Mouse (Mus musculus): ENCODE measurements around the gene Ankrd44. TPM values are rescaled to one million over a fixed set of nuclear protein-coding genes. Genes with fewer than 3 reads are reported as not detected.

Ankrd44 gene
- total RNA-seq, 2 experiments from 2014 or later: 20.6 to 22.8 TPM

DNA sequence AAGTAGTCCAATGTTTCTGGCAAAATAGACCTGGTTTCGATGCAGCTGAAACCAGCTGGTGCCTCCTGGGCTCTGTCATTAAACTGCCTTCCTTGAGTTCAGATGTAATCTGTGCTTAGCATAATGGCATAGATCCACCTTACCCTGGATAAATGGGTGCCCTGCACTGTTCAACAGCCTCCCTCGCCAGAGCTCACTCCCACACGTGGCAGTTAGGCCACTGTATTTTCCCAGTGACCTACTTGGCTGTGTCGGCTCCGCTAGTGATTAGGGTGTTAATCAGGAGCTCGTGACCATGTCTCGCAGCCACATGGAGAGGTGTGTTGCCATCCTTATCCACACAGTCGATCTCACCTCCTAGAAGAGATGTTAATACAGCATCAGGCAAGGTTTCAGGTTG lies 183.1 kb downstream of the Ankrd44 start:
- DNase-seq (ENCODE audit: low spot score in 2 of 2): no peak
- intact Hi-C loops (cut with DNase I): no loop called here

DNA sequence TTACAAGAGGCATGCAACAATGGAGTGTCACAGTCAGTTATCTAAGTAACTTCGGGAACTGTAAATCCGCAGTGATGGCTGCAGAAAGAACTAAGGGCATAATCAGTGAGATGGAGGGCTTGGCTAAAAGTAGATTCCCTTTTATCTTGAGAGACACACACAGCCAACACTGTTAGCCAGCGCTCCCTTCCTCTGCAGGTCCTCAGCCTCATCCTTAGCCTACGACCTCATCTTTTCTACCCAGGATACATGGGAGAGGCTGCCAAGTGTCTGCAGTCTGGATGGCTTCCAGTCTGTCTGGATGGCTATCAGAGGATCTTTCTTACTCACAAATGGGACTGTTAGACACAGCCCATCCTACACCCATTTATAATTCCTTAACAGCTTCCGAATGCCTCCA lies 185.3 kb downstream of the Ankrd44 start:
- intact Hi-C loops (cut with DNase I): no loop called here
- no peak for DNase-seq (ENCODE audit: low spot score in 2 of 2)

DNA sequence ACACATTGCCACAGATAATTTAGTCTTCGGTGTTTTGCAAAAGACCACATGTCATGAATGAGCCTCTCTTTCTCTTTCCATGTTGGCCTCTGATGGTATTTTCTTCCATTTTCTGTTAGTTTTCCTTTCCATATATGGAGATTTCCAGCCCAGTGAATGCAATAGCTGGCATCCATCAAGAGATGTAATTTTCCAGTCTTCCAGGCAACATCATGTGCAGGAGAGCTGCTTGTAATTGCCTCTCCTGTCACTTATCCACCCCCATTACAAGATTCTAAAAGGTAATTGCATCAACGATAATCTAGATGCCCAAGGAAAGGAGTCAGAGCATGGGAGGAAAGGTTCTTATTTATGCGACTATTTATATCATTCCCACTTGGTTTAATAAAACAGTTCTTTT lies 188.7 kb downstream of the Ankrd44 start:
- intact Hi-C loops (cut with DNase I): no loop called here
- no peak for DNase-seq (ENCODE audit: low spot score in 2 of 2)

DNA sequence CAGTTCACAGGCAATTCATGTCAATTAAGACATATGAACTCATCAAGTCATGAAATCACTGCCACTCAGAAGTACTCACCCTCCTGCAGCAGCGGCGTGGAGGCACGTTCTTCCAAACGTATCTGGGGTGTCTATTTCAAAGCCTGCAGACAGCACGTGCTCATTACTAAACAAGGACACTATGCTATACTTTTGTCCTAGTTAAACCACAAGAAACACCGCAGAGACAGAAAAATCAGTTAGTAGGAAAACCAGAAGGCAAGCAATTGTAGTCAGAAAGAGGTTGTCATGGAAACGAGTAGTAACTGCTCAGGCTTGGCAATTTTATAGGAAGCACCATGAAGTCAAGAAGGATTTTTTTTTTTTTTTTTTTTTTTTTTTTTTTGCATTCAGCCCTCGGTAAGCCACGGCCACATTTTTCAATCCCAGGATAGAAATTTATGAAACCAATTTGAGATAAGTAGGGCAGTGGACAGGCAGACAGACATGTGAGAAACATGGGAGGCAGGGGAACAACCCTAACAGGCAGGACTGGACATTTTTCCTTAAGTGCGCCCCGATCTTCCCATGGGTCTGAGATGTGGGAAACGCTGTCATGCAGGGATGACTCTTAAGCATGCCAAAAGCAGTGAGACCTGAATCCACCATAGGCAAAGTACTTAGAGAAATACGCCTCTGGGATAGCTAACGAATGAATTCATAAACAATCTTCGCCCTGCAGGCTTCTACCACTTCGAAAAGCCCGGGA lies 191.1 kb downstream of the Ankrd44 start:
- intact Hi-C loops (cut with DNase I): no loop called here
- DNase-seq (ENCODE audit: low spot score in 2 of 2): peak in 1 of 2 experiments; percentile 76

DNA sequence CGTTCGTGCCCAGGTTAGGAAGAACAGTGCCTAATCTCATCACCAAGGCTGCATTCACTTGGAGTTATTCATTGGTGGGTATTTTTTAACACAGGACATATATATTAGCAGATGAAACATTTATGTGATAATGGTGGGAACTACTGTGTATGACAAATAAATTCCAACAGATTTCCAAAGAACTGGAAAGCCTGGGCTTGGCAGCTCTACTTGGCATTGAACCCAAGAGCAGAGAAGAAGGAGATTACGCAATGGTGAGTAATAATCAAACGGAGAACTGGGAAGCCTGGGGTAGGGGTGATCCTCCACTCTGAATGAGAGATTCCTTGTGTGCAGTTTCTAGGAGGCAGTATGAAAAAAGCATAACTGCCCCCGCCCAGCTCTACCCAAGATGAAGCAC lies 196.9 kb downstream of the Ankrd44 start:
- intact Hi-C loops (cut with DNase I): no loop called here
- DNase-seq (ENCODE audit: low spot score in 2 of 2): no peak

DNA sequence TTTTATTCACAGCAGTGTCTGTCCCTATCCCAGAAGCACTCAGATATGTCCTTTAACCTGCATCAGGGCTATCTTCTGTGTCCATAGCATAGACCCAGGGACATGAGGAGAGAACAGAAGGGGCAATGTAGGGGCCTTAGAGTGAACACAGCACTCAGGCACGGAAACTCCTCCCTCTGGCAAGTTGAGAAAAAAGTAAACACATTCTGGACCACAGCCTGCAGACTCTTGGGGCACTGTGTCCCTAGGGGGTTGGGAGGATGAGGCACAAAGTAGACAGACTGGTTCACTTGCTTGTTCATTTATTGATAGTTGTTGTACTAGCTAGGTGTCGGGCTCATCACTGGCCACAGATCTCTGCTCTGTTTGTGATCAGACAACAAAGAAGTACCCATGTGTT lies 199.6 kb downstream of the Ankrd44 start:
- no peak for DNase-seq (ENCODE audit: low spot score in 2 of 2)
- intact Hi-C loops (cut with DNase I): no loop called here

DNA sequence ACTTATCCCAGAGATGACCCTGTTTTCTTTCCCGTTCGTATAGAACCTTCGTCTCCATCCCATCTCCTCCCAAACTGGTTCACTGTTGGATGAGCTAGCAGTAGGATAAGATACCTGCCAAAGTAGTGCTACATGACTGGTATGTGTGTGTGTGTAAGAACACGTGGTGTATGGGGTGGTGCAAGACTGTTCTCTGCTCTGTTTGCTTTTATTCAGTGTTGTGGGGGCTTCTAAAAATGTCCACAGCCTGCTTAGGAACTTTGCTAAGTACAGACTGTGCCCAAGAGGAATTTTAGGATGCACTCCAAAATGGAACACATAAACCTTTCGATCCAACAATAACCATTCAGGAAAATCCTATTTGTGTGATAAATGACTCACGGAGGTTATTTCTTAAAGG lies 209.3 kb downstream of the Ankrd44 start:
- peak; percentile 39 to 82 for DNase-seq (ENCODE audit: low spot score in 2 of 2)
- intact Hi-C loops (cut with DNase I): no loop called here

- intact Hi-C loops (cut with DNase I): no loop called here
- DNase-seq (ENCODE audit: low spot score in 2 of 2): no peak
Observed at GRCm38 (mm10) chr1:54715061-54715760, 211.0 kb downstream of the Ankrd44 start.

DNA sequence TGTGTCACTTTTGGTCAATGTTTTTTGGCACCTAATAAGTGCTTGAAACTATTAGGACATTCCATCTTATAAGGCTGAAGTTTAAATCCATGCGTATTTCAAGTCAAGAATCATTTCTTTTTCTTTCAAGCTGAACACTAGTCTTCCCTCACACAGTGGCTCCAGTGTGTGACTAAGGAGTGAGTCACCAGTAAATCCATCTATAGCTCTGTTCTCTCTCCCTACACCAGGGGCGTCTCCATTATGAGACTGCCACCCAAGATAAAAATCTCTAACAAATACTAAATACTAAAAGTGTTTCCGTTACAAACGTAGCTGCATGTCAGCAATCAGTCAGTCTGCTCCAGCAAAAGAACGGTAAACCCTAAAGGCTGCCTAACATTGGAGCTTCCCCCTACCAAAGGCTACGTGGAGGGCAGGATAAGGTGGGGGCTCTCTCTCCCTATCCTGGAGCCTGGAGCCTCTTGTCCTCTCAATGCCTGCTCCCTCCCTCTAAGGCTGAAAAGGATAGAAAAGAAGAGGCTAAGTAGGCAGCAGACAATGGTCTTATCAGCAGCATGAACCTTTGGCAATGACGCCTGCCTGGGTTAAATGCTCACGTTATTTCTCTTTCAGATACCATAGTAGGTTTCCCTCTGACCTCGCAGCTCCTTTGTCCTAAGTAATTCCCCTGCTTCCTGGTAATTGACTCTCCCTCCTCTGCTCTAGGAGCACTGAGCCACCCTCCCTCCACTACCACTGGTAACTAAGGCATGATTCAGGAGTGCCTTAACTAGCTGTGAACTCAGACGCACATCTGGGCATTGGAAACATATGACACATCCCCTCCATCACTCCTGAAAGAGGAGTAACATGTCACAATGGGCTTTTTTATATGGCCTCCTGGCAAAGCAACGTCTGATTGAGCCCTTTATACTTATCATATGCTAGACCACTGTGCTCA lies 212.7 kb downstream of the Ankrd44 start:
- intact Hi-C loops (cut with DNase I): no loop called here
- peak; percentile 21 to 44 for DNase-seq (ENCODE audit: low spot score in 2 of 2)

DNA sequence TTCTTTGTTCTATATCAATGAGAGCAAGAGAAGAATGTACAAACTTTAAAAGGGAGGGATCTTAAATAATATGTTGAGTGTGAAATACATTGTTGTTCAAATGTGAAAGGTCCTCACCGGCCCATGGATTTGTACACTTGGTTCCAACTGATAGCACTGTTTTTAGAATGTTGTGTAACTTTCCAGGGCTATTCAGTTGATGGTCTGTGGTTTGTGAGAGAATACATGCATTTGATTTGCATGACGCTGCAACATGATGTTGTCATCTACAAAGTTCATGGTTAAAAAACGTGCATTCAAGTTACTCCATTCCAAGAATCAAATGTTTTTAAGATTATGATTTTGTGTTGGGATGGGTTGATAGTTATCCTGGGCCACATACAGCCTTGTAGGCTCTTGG lies 214.6 kb downstream of the Ankrd44 start:
- intact Hi-C loops (cut with DNase I): no loop called here
- DNase-seq (ENCODE audit: low spot score in 2 of 2): no peak

DNA sequence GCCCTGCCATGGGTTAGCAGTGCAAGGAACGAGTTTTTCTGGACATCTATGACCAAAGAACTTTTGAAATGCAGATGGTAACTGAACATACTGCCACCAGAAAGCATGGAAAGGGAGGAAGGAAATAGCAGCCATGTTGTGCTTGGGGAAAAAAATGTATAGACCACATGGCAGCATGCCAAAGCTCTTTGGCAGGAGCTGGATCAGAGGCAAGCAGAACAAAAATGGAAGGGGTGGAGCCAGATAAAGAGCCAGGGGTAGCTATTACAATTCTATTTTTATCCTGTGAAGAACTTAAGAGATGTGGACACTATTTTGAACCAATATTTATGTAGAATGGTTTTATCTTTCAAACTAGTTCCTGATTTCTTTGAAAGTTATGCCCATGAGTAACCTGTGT lies 215.6 kb downstream of the Ankrd44 start:
- DNase-seq (ENCODE audit: low spot score in 2 of 2): no peak
- intact Hi-C loops (cut with DNase I): no loop called here

GRCm38 (mm10) chr1:54707888-54708565 lies 218.2 kb downstream of the Ankrd44 start:
- DNase-seq (ENCODE audit: low spot score in 2 of 2): peak in 1 of 2 experiments; percentile 48
- intact Hi-C loops (cut with DNase I): no loop called here

- intact Hi-C loops (cut with DNase I): no loop called here
- no peak for DNase-seq (ENCODE audit: low spot score in 2 of 2)
Observed at GRCm38 (mm10) chr1:54707036-54707887, 218.9 kb downstream of the Ankrd44 start.

GRCm38 (mm10) chr1:54706621-54707020 lies 219.6 kb downstream of the Ankrd44 start:
- no peak for DNase-seq (ENCODE audit: low spot score in 2 of 2)
- intact Hi-C loops (cut with DNase I): no loop called here

GRCm38 (mm10) chr1:54703466-54703865 lies 222.7 kb downstream of the Ankrd44 start:
- intact Hi-C loops (cut with DNase I): no loop called here

DNA sequence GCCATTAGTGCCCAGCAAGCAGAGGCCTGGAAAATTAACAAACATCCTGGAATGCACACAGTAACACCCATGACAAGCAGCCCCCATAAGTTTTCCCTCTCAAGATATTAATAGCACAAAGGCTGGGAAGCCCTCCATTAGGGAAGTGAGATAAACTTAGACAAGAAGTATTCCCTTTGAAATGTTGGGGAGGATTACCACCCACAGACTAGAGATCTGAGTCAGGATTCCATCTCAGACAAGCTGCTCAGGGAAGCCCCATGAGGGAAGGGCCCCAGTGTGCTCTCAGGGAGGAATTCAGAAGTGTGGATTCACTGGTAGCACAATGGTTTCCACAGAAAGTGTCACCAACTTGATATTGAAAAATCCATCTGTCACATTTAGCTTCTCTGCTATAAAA lies 223.3 kb downstream of the Ankrd44 start:
- intact Hi-C loops (cut with DNase I): no loop called here
- DNase-seq (ENCODE audit: low spot score in 2 of 2): no peak

More at GRCm38 (mm10) chr1:54703466-54703865, 222.7 kb downstream of the Ankrd44 start:
- DNase-seq (ENCODE audit: low spot score in 2 of 2): no peak

- intact Hi-C loops (cut with DNase I): no loop called here
- DNase-seq (ENCODE audit: low spot score in 2 of 2): no peak
Observed at GRCm38 (mm10) chr1:54695396-54695795, 230.8 kb downstream of the Ankrd44 start.

DNA sequence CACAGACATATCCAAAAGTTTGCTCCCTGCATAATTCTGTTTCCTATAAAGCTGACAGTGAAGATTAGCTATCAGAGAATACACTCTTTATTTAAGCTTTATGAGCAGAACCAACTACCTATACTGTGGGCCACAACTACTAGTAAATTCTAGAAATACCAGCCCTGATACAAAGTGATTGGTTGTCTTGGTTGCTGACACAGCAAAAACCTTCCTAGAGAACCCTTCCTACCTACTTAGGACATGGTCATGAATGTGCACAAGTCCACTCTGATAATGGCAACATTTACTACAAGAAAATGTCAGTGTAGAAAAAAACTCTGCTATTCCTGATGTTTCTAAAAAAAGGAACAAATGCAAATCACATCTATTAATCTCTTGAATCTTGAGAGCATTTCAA lies 234.4 kb downstream of the Ankrd44 start:
- intact Hi-C loops (cut with DNase I): no loop called here
- no peak for DNase-seq (ENCODE audit: low spot score in 2 of 2)
